Mouse (Mus musculus) kidney, adult 2 months (tissue): ENCODE measurements around the gene Pde8b. TPM values are rescaled to one million over a fixed set of nuclear protein-coding genes. Genes with fewer than 3 reads are reported as not detected.
"Not testable (repeated sequence)": the region's sequence is repeated elsewhere in the genome, so short reads cannot be mapped to it uniquely, and the experiment has no call there.

Experiments
- DNase-seq: peaks from one replicate; pipeline ENCODE4 v3.0.0; 2021
- H3K27ac ChIP-seq: fragments of 200-500 bp; 2 replicates; pipeline ENCODE4 v1.5.1; 2012; ENCODE audit warnings: low read depth, low read length, control low read depth, inconsistent platforms; ENCODE audit not compliant: insufficient read depth
- H3K27me3 ChIP-seq: fragments of 200-500 bp; replicated peaks from 2 replicates; pipeline ENCODE4 v1.6.1; 2012; ENCODE audit warnings: mild to moderate bottlenecking, moderate library complexity, low read length, inconsistent platforms; ENCODE audit not compliant: control insufficient read depth, insufficient read depth
- H3K36me3 ChIP-seq: fragments of 200-500 bp; 2 replicates; pipeline ENCODE4 v1.6.1; 2012; ENCODE audit warnings: mild to moderate bottlenecking, moderate library complexity, low read length, inconsistent platforms; ENCODE audit not compliant: control insufficient read depth, insufficient read depth
- H3K4me1 ChIP-seq: fragments of 200-500 bp; 2 replicates; pipeline ENCODE4 v1.6.1; 2011; ENCODE audit warnings: low read length; ENCODE audit not compliant: control insufficient read depth, insufficient read depth
- H3K4me3 ChIP-seq: fragments of 200-500 bp; 2 replicates; pipeline ENCODE4 v1.5.1; 2011; ENCODE audit warnings: mild to moderate bottlenecking, low read depth, low read length, control low read depth; ENCODE audit not compliant: insufficient read depth
- CTCF ChIP-seq: fragments of 200-500 bp; conservative IDR thresholded peaks from 2 replicates; pipeline ENCODE4 v1.5.1; 2011; ENCODE audit warnings: low read depth, mild to moderate bottlenecking, control low read depth, low read length, moderate library complexity, mixed read lengths; ENCODE audit not compliant: insufficient read depth, insufficient read length
- POLR2A ChIP-seq: fragments of 200-500 bp; IDR thresholded peaks from one replicate; pipeline ENCODE4 v1.6.1; 2011; ENCODE audit warnings: low read depth, low read length, control low read depth
- WGBS: fragments of 180-500 bp; shearing (Covaris S2); methylation state at CpG from one replicate; pipeline ENCODE4 v1.1.7; 2018; 5-methylcytosine and 5-hydroxymethylcytosine counted together
- polyA plus RNA-seq: library from polyadenylated mRNA; depleted of rRNA; stranded (reverse); fragments of >200 nt; gene quantifications from 2 replicates; pipeline ENCODE4 v1.2.3, GENCODE M21; 2012

Pde8b gene
- polyA plus RNA-seq, 1 experiment: 10.1 TPM

GRCm38 (mm10) chr13:95235261-95235660 lies 14.9 kb downstream of the Pde8b start:
- DNase-seq: no peak
- Histone ChIP-seq H3K4me3 (no peak overlapping the region), H3K27me3 (no peaks in the 10 kb centered on the region), H3K27ac (no peak overlapping the region), H3K4me1 (peaks cover 7% of the 10 kb centered on the region; the same call in 1 of the 2 replicates), H3K36me3 (no peaks in the 10 kb centered on the region)
- 75% methylated on average over 8 of the region's 8 CpGs for WGBS
- no peak for TF ChIP-seq CTCF

- peak overlapping the region; percentile 47 for H3K27ac ChIP-seq
- H3K4me1 ChIP-seq: peaks cover 7% of the 10 kb centered on the region; the same call in 1 of the 2 replicates
- no peaks in the 10 kb centered on the region for H3K36me3 ChIP-seq
- no peak overlapping the region for H3K4me3 ChIP-seq
- DNase-seq: peak; percentile 26
- no peak for TF ChIP-seq CTCF
- TF ChIP-seq POLR2A: no peak
- WGBS: 62% methylated on average over 8 of the region's 8 CpGs
- no peaks in the 10 kb centered on the region for H3K27me3 ChIP-seq
These were observed 18.6 kb downstream of the Pde8b start for GRCm38 (mm10) chr13:95231366-95232138.

GRCm38 (mm10) chr13:95230326-95230725 lies 19.8 kb downstream of the Pde8b start:
- Histone ChIP-seq H3K4me1 (peaks cover 7% of the 10 kb centered on the region; the same call in 1 of the 2 replicates), H3K27ac (no peak overlapping the region), H3K27me3 (no peaks in the 10 kb centered on the region), H3K36me3 (no peaks in the 10 kb centered on the region), H3K4me3 (no peak overlapping the region)
- no peak for TF ChIP-seq POLR2A
- no peak for TF ChIP-seq CTCF
- no peak for DNase-seq
- WGBS: 84% methylated on average over 1 of the region's 1 CpGs

- DNase-seq: no peak
- Histone ChIP-seq H3K4me3 (no peak overlapping the region), H3K36me3 (no peaks in the 10 kb centered on the region), H3K27ac (no peak overlapping the region), H3K27me3 (no peaks in the 10 kb centered on the region; the same call in 1 of the 2 replicates), H3K4me1 (no peaks in the 10 kb centered on the region)
- 82% methylated on average over 2 of the region's 2 CpGs for WGBS
- no peak for TF ChIP-seq CTCF
- TF ChIP-seq POLR2A: no peak
These were observed 25.6 kb downstream of the Pde8b start for GRCm38 (mm10) chr13:95224491-95224890.

- H3K36me3 ChIP-seq: no peaks in the 10 kb centered on the region
- H3K4me1 ChIP-seq: no peaks in the 10 kb centered on the region
- H3K27ac ChIP-seq: peak overlapping the region; percentile 35
- TF ChIP-seq POLR2A (no peak), CTCF (no peak)
- 67% methylated on average over 2 of the region's 2 CpGs for WGBS
- H3K27me3 ChIP-seq: no peaks in the 10 kb centered on the region; the same call in 1 of the 2 replicates
- no peak for DNase-seq
- H3K4me3 ChIP-seq: peak overlapping the region; percentile 55; the same call in 1 of the 2 replicates
These were observed 26.7 kb downstream of the Pde8b start for GRCm38 (mm10) chr13:95223427-95223772.

GRCm38 (mm10) chr13:95222569-95223426 lies 27.3 kb downstream of the Pde8b start:
- TF ChIP-seq POLR2A (no peak), CTCF (no peak)
- no peaks in the 10 kb centered on the region; the same call in 1 of the 2 replicates for H3K27me3 ChIP-seq
- 2% methylated on average over 77 of the region's 96 CpGs for WGBS
- H3K27ac ChIP-seq: peak overlapping the region; percentile 35
- H3K36me3 ChIP-seq: no peaks in the 10 kb centered on the region
- no peaks in the 10 kb centered on the region for H3K4me1 ChIP-seq
- peak overlapping the region; percentile 55 for H3K4me3 ChIP-seq
- peak; percentile 43 for DNase-seq

- Histone ChIP-seq H3K36me3 (no peaks in the 10 kb centered on the region), H3K4me3 (peak overlapping the region; percentile 55), H3K27ac (no peak overlapping the region; the same call in 1 of the 2 replicates), H3K27me3 (no peaks in the 10 kb centered on the region; the same call in 1 of the 2 replicates), H3K4me1 (no peaks in the 10 kb centered on the region)
- TF ChIP-seq POLR2A (no peak), CTCF (no peak)
- 10% methylated on average over 24 of the region's 24 CpGs for WGBS
- DNase-seq: no peak
These were observed 28.1 kb downstream of the Pde8b start for GRCm38 (mm10) chr13:95221882-95222568.

- not testable (repeated sequence) for DNase-seq, H3K4me1 ChIP-seq, H3K36me3 ChIP-seq, H3K4me3 ChIP-seq, H3K27me3 ChIP-seq, H3K27ac ChIP-seq
- WGBS: 69% methylated on average over 1 of the region's 1 CpGs
These were observed 34.4 kb downstream of the Pde8b start for GRCm38 (mm10) chr13:95215661-95216170.
